Mouse (Mus musculus) lung, postnatal 36 days (tissue): ENCODE results near the gene Bbs5.
"Not testable (repeated sequence)": the region's sequence is repeated elsewhere in the genome, so short reads cannot be mapped to it uniquely, and the experiment has no call there.

ENCODE experiments used
- DNase-seq: peaks from one replicate; pipeline ENCODE4 v3.0.0; 2022; ENCODE audit warnings: mixed read lengths

Bbs5 gene

GRCm38 (mm10) chr2:69646726-69647490 is at the start of gene Bbs5:
Gene Bbs5 (plus strand): TSS chr2:69647171.
- peak; percentile 95 for DNase-seq

GRCm38 (mm10) chr2:69603726-69604393 is 43.1 kb upstream of the Bbs5 start:
- DNase-seq: no peak

GRCm38 (mm10) chr2:69606621-69607020 is 40.4 kb upstream of the Bbs5 start:
- DNase-seq: no peak

- DNase-seq: no peak
Measured at GRCm38 (mm10) chr2:69612237-69612636, 34.7 kb upstream of the Bbs5 start.

GRCm38 (mm10) chr2:69612716-69613115 is 34.3 kb upstream of the Bbs5 start:
- no peak for DNase-seq

GRCm38 (mm10) chr2:69613237-69613636 is 33.7 kb upstream of the Bbs5 start:
- peak; percentile 35 for DNase-seq

GRCm38 (mm10) chr2:69618336-69618735 is 28.6 kb upstream of the Bbs5 start:
- DNase-seq: no peak

GRCm38 (mm10) chr2:69619286-69619685 is 27.7 kb upstream of the Bbs5 start:
- no peak for DNase-seq

GRCm38 (mm10) chr2:69629215-69629614 is 17.8 kb upstream of the Bbs5 start:
- peak; percentile 26 for DNase-seq

- no peak for DNase-seq
Measured at GRCm38 (mm10) chr2:69629914-69630313, 17.1 kb upstream of the Bbs5 start.

- DNase-seq: peak; percentile 83
Measured at GRCm38 (mm10) chr2:69630792-69631191, 16.2 kb upstream of the Bbs5 start.

GRCm38 (mm10) chr2:69631449-69631848 is 15.5 kb upstream of the Bbs5 start:
- DNase-seq: no peak

- DNase-seq: peak; percentile 72
Measured at GRCm38 (mm10) chr2:69635064-69635701, 11.8 kb upstream of the Bbs5 start.

GRCm38 (mm10) chr2:69635807-69636206 is 11.2 kb upstream of the Bbs5 start:
- DNase-seq: peak; percentile 84

- not testable (repeated sequence) for DNase-seq
Measured at GRCm38 (mm10) chr2:69637989-69638388, 9.0 kb upstream of the Bbs5 start.

- DNase-seq: no peak
Measured at GRCm38 (mm10) chr2:69640100-69640499, 6.9 kb upstream of the Bbs5 start.

- no peak for DNase-seq
Measured at GRCm38 (mm10) chr2:69644968-69645617, 1.9 kb upstream of the Bbs5 start.

GRCm38 (mm10) chr2:69649716-69650115 is 2.7 kb downstream of the Bbs5 start:
- DNase-seq: no peak

GRCm38 (mm10) chr2:69659326-69659725 is 12.4 kb downstream of the Bbs5 start:
- DNase-seq: no peak

GRCm38 (mm10) chr2:69663827-69664476 is 17.0 kb downstream of the Bbs5 start:
- no peak for DNase-seq

- DNase-seq: no peak
Measured at GRCm38 (mm10) chr2:69667656-69668055, 20.7 kb downstream of the Bbs5 start.

- DNase-seq: no peak
Measured at GRCm38 (mm10) chr2:69668414-69668813, 21.4 kb downstream of the Bbs5 start.

GRCm38 (mm10) chr2:69669853-69670252 is 22.9 kb downstream of the Bbs5 start, which contains the start of gene Klhl41:
Gene Klhl41 (plus strand): TSS chr2:69670120.
- DNase-seq: no peak
